Mouse (Mus musculus) lung, adult 2 months (tissue): Measurements from ENCODE around the gene Usf2.

Experiments used
- CTCF ChIP-seq: fragments of 200-500 bp; IDR thresholded peaks from 2 replicates; pipeline ENCODE4 v1.5.1; 2011; ENCODE audit warnings: mild to moderate bottlenecking, low read length, control low read depth; ENCODE audit not compliant: insufficient read depth
- POLR2A ChIP-seq: fragments of 200-500 bp; IDR thresholded peaks from 2 replicates; pipeline ENCODE4 v1.6.1; 2011; ENCODE audit warnings: low read depth, mild to moderate bottlenecking, control low read depth, low read length, borderline replicate concordance; ENCODE audit errors: extremely low read depth

DNA sequence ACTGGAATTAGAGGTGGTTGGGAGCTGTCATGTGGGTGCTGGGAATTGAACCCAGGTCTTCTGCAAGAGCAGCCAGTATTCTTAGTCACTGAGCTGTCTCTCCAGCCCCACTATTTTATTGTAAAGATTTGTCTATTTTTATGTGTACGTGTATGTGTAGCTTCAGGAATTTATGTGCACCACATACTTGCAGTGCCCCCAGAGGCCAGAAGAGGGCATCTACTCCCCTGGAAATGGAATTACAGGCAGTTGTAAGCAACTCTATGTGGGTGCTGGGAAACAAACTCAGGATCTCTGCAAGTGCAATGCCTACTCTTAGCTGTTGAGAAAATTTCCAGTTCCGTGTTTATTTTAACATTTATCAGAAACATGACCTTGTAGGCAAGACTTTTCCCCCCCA lies 39.9 kb upstream of the Usf2 start:
- no peak for TF ChIP-seq CTCF
- no peak for TF ChIP-seq POLR2A
